Mouse (Mus musculus): ENCODE measurements around the gene Mn1.

DNA sequence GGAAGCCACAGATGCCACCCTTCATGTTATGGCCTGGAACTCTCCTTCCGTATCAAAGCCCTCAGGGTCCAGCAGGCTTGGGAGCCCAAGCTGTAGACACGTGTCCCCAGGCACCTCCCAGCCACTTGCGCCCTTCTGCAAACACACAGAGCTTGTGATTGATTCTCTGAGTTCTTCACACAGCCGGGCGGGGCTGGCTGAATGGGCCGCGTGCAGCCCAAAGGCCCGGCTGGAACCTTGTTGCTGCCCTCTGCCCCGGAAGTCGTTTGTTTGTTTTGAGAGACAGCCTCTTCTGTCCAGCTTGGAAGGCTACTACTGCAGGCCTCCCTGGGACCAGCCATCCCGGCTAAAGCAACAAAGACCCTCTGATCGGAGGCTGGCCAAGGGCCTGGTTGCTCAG, 89.2 kb downstream of the Mn1 start:
- TF ChIP-seq CTCF (IDR thresholded peaks at IDR 0.05; ENCODE audit: control insufficient read depth, insufficient read depth, low read length) (no peak), POLR2A (IDR thresholded peaks at IDR 0.05; ENCODE audit: borderline replicate concordance, control insufficient read depth, low read depth, low read length) (no peak)

Measured in bone marrow, adult 2 months (tissue).